Mouse (Mus musculus) brown adipose tissue, adult 24 weeks (tissue): ENCODE measurements around the gene Prkcq. TPM values are rescaled to one million over a fixed set of nuclear protein-coding genes. Genes with fewer than 3 reads are reported as not detected.

Experiments used
- H3K27ac ChIP-seq: fragments of 200-500 bp; replicated peaks from 2 replicates; pipeline ENCODE4 v1.5.1; 2012; ENCODE audit warnings: low read depth, mild to moderate bottlenecking, low read length
- H3K4me1 ChIP-seq: fragments of 200-500 bp; 2 replicates; pipeline ENCODE4 v1.6.1; 2012; ENCODE audit warnings: low read length, mixed read lengths; ENCODE audit not compliant: control insufficient read depth, insufficient read depth, insufficient read length
- H3K4me3 ChIP-seq: fragments of 200-500 bp; 2 replicates; pipeline ENCODE4 v1.5.1; 2012; ENCODE audit warnings: low read depth, mild to moderate bottlenecking, low read length, moderate library complexity; ENCODE audit not compliant: insufficient read depth
- polyA plus RNA-seq: library from polyadenylated mRNA; stranded (reverse); fragments of >200 nt; gene quantifications from 2 replicates; pipeline ENCODE4 v1.2.4, GENCODE M21; 2012; ENCODE audit not compliant: missing spikeins, insufficient read depth, insufficient read length

Gene Prkcq
- polyA plus RNA-seq, 1 experiment: 1.9 TPM

DNA sequence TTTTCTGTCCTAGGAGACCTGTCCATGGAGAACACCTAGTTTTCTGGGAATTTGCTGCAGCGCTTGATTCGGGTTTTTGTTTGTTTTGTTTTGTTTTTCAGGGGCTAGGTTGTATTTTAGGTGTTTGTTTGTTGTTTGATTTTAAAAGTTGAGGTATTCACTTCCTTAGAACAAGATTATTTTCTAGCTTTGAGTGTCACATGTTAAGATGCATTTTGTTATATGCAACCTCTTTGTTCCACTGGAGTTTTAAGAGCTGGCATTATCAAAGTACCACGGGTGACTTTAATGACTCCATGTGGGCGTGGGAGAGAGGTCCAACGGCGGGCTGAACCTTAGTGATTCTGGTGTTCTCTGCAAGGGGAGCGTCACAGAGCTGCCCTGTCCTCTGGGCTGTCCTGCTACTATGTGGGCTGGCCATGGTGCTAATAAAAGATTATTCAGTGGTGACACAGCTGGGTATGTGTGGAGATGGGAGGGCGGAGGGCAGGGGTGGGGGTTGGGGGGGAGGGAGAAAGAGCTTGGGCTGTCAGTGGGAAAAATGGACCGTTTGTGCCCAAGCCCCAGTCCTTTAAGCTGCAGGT, 1.0 kb downstream of the Prkcq start:
- H3K4me1 ChIP-seq: no peaks in the 10 kb centered on the region
- peak overlapping the region; percentile 63; the same call in 1 of the 2 replicates for H3K4me3 ChIP-seq
- H3K27ac ChIP-seq: no peak overlapping the region

DNA sequence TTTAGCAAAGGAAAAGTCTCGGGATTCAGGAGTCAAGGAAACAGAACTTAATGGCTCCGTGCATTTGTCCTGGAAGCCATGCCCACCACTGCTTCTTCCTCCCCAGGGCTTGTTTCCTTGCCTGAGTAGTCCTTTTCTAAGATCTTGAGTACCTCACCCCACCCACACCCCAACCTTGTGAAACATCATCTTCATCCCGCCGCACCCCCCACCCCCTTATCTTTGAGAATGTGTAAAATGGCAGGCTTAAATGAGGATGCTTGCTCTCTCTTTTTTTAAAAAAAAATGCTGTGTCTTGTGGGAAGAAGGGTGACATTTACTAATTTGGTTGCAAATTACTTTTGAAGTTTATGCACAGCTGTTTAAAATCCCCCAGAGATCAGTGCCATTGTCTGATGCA, 1.6 kb downstream of the Prkcq start:
- Histone ChIP-seq H3K4me1 (no peaks in the 10 kb centered on the region), H3K4me3 (no peak overlapping the region), H3K27ac (no peak overlapping the region)

DNA sequence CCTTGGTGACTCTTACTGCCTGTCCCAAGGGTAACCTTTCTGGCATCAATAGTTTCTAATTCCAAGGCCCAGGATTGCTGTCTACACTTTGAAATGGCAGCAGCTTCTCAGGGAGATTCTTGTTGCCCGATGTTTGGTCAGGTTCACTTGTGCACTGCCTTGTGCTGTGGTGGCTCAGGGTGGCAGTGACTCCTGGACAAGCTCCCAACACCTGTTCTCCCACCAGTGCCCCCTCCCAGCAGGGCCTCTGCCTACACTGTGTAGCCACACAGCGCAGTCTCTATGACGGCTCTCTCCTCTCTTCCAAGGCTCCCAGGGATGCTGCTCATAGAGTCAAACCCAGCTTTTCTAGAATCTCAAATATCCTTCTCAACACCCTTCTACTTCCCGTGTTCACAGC, 2.2 kb downstream of the Prkcq start:
- H3K4me1 ChIP-seq: no peaks in the 10 kb centered on the region
- H3K27ac ChIP-seq: no peak overlapping the region
- no peak overlapping the region for H3K4me3 ChIP-seq

- Histone ChIP-seq H3K4me1 (no peaks in the 10 kb centered on the region), H3K4me3 (no peak overlapping the region), H3K27ac (no peak overlapping the region)
Observed at GRCm38 (mm10) chr2:11177880-11178279, 6.0 kb downstream of the Prkcq start.

- H3K4me1 ChIP-seq: no peaks in the 10 kb centered on the region
- no peak overlapping the region for H3K4me3 ChIP-seq
- no peak overlapping the region for H3K27ac ChIP-seq
Observed at GRCm38 (mm10) chr2:11181510-11181909, 9.6 kb downstream of the Prkcq start.

GRCm38 (mm10) chr2:11182096-11182495, 10.2 kb downstream of the Prkcq start:
- Histone ChIP-seq H3K4me1 (no peaks in the 10 kb centered on the region), H3K27ac (no peak overlapping the region), H3K4me3 (no peak overlapping the region)

GRCm38 (mm10) chr2:11183991-11184390, 12.1 kb downstream of the Prkcq start:
- Histone ChIP-seq H3K27ac (no peak overlapping the region), H3K4me1 (no peaks in the 10 kb centered on the region), H3K4me3 (no peak overlapping the region)

DNA sequence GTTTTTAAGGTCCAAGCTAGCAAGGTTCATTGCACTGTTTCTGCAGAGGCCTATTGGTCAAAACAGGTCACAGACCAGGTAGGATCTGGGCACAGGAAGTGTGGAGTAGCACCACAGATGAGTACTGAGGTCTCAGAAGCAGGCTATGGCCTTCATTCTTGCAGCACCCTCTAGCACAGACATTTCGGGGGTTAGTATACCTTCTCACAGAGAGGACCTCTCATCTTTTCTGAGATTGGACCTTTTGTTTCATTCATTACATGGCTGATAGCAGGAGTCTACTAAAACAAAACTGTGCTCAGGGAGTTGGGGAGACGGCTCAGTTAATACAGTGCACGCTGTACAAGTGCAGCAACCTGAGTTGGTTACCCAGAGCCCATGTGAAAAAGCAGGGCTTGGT, 14.7 kb downstream of the Prkcq start:
- H3K4me3 ChIP-seq: no peak overlapping the region
- no peaks in the 10 kb centered on the region for H3K4me1 ChIP-seq
- H3K27ac ChIP-seq: no peak overlapping the region

GRCm38 (mm10) chr2:11187166-11187565, 15.3 kb downstream of the Prkcq start:
- no peak overlapping the region for H3K4me3 ChIP-seq
- no peak overlapping the region for H3K27ac ChIP-seq
- no peaks in the 10 kb centered on the region for H3K4me1 ChIP-seq

- Histone ChIP-seq H3K4me1 (no peaks in the 10 kb centered on the region), H3K27ac (no peak overlapping the region)
Observed at GRCm38 (mm10) chr2:11188279-11188678, 16.4 kb downstream of the Prkcq start.

GRCm38 (mm10) chr2:11189150-11189767, 17.4 kb downstream of the Prkcq start:
- H3K27ac ChIP-seq: no peak overlapping the region
- H3K4me3 ChIP-seq: no peak overlapping the region
- no peaks in the 10 kb centered on the region for H3K4me1 ChIP-seq

More at GRCm38 (mm10) chr2:11188279-11188678, 16.4 kb downstream of the Prkcq start:
- no peak overlapping the region for H3K4me3 ChIP-seq

- H3K27ac ChIP-seq: peak overlapping the region; percentile 42
- no peaks in the 10 kb centered on the region for H3K4me1 ChIP-seq
- H3K4me3 ChIP-seq: peak overlapping the region; percentile 53
Observed at GRCm38 (mm10) chr2:11192281-11193098, 20.6 kb downstream of the Prkcq start.

GRCm38 (mm10) chr2:11193099-11193618, 21.3 kb downstream of the Prkcq start:
- H3K27ac ChIP-seq: peak overlapping the region; percentile 42
- peak overlapping the region; percentile 53 for H3K4me3 ChIP-seq
- no peaks in the 10 kb centered on the region for H3K4me1 ChIP-seq

- no peak overlapping the region for H3K4me3 ChIP-seq
- no peaks in the 10 kb centered on the region for H3K4me1 ChIP-seq
- H3K27ac ChIP-seq: no peak overlapping the region
Observed at GRCm38 (mm10) chr2:11194732-11195340, 22.9 kb downstream of the Prkcq start.

- H3K4me1 ChIP-seq: no peaks in the 10 kb centered on the region
- H3K27ac ChIP-seq: no peak overlapping the region
- no peak overlapping the region for H3K4me3 ChIP-seq
Observed at GRCm38 (mm10) chr2:11196071-11196470, 24.2 kb downstream of the Prkcq start.
